Mouse (Mus musculus): ENCODE data around the gene Mov10l1.
A peak's percentile ranks its signal among the peaks of the same experiment; 100 is the strongest.

The Mov10l1 gene

DNA sequence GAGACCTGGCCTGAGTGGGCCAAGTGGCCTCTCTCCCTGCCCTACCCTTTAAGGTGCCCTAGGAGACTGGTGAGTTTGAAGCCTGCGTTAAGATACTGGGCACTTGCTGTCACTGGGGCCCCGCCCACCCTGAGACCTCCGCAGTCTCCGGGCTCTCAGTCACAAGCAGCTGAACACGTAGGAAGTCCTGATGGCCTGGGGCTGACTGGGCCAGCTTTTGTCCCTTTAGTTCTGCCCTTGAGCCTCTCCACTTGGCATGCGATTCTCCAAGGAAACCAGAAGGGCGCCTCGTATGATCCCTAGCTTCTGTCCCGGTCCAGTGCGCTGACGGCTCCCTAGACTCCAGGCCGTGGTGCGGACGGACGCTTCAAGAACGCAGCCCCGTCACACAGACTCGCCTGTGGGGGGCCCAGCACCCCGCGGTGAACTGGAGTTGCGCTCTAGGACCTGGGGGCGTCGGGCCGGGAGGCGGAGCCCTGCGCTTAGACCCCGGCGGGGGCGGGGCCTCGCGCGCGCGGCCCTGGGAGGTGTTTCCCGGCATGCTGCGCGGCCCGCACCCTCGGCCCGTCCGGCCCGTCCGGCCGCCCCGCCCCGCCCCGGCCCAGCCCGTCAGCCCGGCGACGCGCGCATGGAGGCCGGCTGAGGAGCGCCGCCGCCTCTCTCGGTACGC is 92.9 kb downstream of the Mov10l1 start:
- peak; percentile 86 for DNase-seq (ENCODE audit: low read depth)

- peak; percentile 53 for DNase-seq (ENCODE audit: low read depth)
These were observed 93.5 kb downstream of the Mov10l1 start for GRCm38 (mm10) chr15:89076156-89076731.

GRCm38 (mm10) chr15:89078208-89078836 is 95.6 kb downstream of the Mov10l1 start:
- peak; percentile 91 for DNase-seq (ENCODE audit: low read depth)

- DNase-seq (ENCODE audit: low read depth): no peak
These were observed 101.2 kb downstream of the Mov10l1 start for GRCm38 (mm10) chr15:89083906-89084305.

DNA sequence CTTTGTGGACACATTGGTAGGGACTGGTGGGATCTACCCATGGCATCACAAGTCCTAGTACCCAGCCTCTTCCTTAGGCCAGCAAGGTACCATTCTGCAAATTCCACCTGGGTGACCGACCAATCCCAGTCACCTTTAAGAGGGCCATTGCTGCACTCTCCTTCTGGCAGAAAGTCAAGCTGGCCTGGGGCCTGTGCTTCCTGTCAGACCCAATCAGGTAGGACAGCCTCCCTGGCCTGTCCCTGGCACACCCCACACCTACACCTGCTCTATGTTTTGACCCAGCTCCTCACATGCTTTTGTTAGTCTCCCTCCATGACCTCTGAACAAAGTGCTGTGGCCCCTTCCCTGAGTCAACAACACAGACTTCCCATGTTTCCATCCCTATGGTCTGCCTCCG is 102.1 kb downstream of the Mov10l1 start:
- DNase-seq (ENCODE audit: low read depth): no peak

GRCm38 (mm10) chr15:89088607-89089247 is 106.0 kb downstream of the Mov10l1 start, which contains the start of gene Selenoo:
Gene Selenoo (plus strand): TSS chr15:89089084.
- DNase-seq (ENCODE audit: low read depth): peak; percentile 91

- peak; percentile 16 for DNase-seq (ENCODE audit: low read depth)
These were observed 106.7 kb downstream of the Mov10l1 start for GRCm38 (mm10) chr15:89089248-89090051.

GRCm38 (mm10) chr15:89090662-89091061 is 108.0 kb downstream of the Mov10l1 start:
- peak; percentile 9 for DNase-seq (ENCODE audit: low read depth)

- DNase-seq (ENCODE audit: low read depth): no peak
These were observed 109.5 kb downstream of the Mov10l1 start for GRCm38 (mm10) chr15:89092181-89092580.

DNA sequence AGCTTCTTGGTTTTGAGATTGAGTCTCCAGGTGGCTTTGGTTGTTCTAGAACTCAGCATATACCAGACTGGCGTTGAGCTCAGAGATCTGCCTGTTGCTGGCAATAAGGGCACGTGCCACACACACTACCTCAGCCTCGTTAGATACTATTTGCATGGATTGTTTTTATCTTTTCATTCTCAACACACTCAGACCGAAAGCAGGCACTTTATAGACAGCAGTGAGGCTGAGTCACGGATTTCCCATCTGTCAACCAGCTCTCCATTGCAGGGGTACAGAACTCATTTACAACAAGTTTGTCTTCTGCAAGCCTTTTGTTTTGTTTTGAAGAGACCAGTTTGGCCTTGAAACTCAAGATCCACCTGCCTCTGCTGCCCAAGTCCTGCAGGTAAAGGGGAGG is 114.7 kb downstream of the Mov10l1 start:
- DNase-seq (ENCODE audit: low read depth): no peak

GRCm38 (mm10) chr15:89098616-89099015 is 115.9 kb downstream of the Mov10l1 start:
- no peak for DNase-seq (ENCODE audit: low read depth)

DNA sequence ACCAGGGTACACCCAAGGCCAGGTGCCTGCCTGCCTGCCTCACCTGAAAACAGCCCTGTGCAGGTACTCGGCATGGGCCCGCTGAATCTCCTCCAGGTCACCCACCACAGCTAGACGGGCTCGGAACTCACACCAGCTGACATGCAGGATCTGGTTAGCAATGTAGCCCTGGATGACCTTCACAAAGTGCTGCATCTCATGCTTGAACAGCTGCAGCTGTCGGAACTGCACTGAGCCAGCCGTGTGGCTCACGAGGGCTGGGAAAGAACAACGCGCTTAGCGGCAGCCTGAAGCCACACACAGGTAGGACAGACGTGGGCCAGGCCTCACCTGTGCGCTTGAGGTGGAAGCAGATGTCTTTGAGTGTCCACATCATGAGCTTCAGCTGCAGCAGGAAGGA is 118.1 kb downstream of the Mov10l1 start:
- DNase-seq (ENCODE audit: low read depth): no peak

DNA sequence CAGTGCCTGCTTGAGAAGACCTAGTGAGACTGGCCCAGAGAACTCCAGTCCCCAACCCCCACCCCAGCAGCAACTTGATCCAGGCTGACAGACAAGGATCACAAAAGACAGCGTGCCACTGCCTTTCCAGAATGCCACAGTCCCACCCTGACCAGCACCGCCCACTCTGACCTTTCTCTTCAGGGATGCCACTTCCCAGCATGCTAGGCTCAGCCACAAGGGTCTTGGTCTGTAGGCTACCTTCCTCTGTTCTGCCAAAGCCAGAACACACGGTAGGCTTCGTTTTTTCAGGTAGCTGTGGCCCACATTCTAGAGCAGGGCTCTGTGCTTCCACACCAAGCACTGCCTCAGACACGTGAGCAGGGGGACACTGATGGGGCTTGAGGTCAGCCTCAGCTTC is 119.9 kb downstream of the Mov10l1 start:
- DNase-seq (ENCODE audit: low read depth): no peak

DNA sequence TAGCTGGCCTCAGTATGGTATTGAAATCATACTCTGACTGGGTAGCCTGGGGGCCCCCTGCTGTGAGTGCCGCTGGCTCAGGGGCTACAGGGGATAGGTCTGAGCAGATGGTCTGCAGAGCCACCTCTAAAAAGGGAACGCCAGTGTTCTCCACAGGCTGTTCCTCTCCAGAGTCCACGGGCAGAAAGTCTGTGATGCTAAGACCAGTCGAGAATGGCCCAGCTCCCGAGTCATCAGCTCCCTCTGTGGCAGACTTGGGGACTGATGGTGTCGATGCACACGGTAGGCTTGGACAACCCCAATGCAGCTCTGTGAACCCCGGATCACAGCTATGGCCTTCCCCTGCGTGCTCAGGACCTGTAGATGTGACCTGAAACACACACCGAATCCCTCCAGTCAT is 121.2 kb downstream of the Mov10l1 start:
- DNase-seq (ENCODE audit: low read depth): no peak

DNA sequence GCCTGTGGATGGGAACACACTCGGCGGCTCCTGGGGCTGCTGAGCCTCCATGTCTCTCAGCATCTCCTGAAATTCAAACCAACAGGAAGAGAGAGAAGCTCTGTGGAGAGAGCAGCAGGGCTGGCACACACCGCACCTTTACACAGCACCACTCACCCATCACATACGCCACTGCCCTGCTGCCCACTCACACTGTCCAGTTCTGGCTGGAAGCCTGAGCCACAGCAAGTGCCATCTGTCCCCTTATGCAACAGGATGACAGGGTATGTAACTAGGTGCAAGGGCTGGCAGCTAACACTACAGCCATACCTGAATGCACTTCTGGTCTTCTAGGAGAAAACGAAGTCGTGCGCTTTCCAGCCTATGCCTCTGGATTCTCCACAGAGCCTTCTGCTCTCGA is 121.7 kb downstream of the Mov10l1 start:
- DNase-seq (ENCODE audit: low read depth): no peak

Data from 416B (cell line).